Mouse (Mus musculus): ENCODE results near the gene Tpt1. TPM values are rescaled to one million over a fixed set of nuclear protein-coding genes. Genes with fewer than 3 reads are reported as not detected.

The Tpt1 gene
- total RNA-seq, 2 experiments from 2014 or later = 3,223 to 3,331 TPM

DNA sequence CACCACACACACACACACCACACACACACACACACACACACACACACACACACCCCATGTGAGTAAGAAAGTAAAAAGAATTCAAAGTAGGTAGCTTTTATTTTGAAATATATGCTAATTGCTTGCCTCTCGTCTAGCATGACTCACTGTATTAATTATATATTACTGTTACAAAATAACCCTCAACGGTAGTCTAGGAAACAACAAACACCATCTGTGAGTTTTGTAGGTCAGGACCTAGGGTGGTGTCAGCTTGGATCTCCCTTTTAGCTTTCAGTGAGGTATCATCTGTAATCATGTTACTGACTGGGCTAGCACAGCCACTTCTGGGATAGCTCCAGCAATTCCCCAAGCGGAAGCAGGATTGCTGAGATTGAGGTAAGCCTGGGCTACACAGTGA lies 32.4 kb downstream of the Tpt1 start:
- no peak for DNase-seq

DNA sequence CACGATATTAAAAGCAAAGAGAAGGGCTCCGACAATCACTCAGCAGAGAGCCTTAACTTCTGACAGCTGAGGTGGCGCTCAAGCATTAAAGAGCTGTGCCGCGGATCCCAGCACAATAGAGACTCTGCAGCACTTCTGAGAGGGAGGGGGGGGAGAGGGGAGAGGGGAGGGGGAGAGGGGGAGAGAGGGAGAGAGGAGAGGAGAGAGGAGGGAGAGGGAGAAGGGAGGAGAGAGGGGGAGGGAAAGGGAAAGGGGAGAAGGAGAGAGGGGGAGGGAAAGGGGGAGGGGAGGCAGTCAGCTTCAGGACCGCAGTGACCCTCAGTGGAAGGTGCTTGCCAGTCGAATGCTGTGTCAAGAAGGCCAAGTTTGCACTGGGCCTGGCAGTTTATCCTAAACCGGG lies 34.1 kb downstream of the Tpt1 start:
- no peak for DNase-seq

DNA sequence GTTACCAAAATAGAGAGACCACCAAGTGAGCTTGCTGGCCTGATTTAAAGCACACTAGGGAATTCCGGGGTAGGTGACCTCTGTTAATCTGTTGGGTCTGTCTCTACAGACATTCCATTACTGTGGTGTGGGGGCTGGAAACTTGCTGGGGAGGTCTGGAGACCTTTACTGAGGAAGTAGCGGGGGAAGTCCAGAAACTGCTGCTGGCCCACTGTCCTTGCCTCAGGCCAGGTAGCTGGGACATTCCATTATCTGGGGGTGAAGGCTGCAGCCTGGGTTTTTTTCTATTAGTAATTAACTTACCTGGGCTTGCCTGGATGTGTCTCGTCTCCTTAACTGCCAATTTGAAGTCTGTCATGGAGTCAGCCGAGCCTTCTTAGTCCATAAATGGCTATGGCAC lies 37.0 kb downstream of the Tpt1 start:
- no peak for DNase-seq

DNA sequence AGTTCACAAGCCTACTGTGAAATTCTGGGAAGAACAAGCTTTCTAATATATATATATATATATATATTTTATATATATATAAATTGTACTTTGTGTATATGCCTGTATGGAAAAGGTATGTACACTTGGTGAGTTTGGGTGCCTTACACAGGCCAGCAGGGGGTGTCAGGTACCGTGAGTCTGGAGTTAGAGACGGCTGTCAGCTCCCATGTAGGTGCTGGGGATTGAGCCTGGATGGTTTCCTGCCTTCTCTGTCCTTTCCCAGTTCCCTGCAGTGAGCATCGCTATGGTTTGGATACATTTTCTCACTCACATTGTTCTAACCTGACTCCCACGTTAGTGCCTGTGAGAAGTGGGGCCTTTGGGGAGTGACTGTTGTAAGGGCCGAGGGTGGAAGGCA lies 38.4 kb downstream of the Tpt1 start:
- no peak for DNase-seq

GRCm38 (mm10) chr14:75883873-75884272 lies 39.0 kb downstream of the Tpt1 start:
- no peak for DNase-seq

GRCm38 (mm10) chr14:75892118-75892517 lies 47.2 kb downstream of the Tpt1 start:
- no peak for DNase-seq

Other genes starting within 250 kb of the Tpt1 start
- not detected for gene Erich6b, start 202.8 kb upstream of the Tpt1 start, total RNA-seq (2021)
- 10 to 100 TPM; 17.8 to 19.1 TPM for gene Cog3, start 90.6 kb upstream of the Tpt1 start, total RNA-seq (2021)
- 10 to 100 TPM; 17.5 to 20.3 TPM for gene Slc25a30, start 58.1 kb upstream of the Tpt1 start, total RNA-seq (2021)
- gene Kctd4, start 109.9 kb downstream of the Tpt1 start, total RNA-seq (2021) = not detected
- 10 to 100 TPM; 25.0 to 27.4 TPM for gene Gtf2f2, start 165.8 kb downstream of the Tpt1 start, total RNA-seq (2021)